ENCODE assay signal across 17 mouse cellular contexts in genomic region chr6:142515379-142515778, GRCm38 (mm10). TPM values are rescaled to one million over a fixed set of nuclear protein-coding genes. Genes with fewer than 3 reads are reported as not detected.
"Had no signal": no experiment of that assay in that cellular context is flagged by ENCODE, and none has a peak within 500 bp of the region (broad histone marks: within the 10 kb centered on the region; RNA-seq: fewer than 3 reads in every experiment).

No protein-coding gene starts in this region.

RNA-seq across cellular contexts. Expression of gene Gys2, which starts 42.5 kb away (rescaled TPM):
- total RNA-seq: heart, postnatal 4 days; hematopoietic stem cell, adult 5-6 weeks; layer of hippocampus, postnatal 10 days; left cerebral cortex, adult 18-20 months; left cerebral cortex, adult 2 months had no signal
- polyA plus RNA-seq: heart, embryonic 14.5 days; heart, embryonic 15.5 days; heart, postnatal 0 days; hindbrain, embryonic 11.5 days; hindbrain, embryonic 12.5 days; hindbrain, embryonic 15.5 days; hindbrain, postnatal 0 days; inflammation-experienced regulatory T-cells, adult 6 months; intestine, embryonic 14.5 days; intestine, postnatal 0 days; kidney, embryonic 14.5 days; kidney, postnatal 0 days had no signal
